Mouse (Mus musculus) heart, postnatal 0 days (tissue): ENCODE results near the gene Gm11011. TPM values are rescaled to one million over a fixed set of nuclear protein-coding genes. Genes with fewer than 3 reads are reported as not detected.

Source experiments
- ATAC-seq: fragments of 200-750 bp; cut with Nextera tagmentation; 2 replicates; pipeline ENCODE4 v1.8.0; 2017; ENCODE audit warnings: low read depth, moderate number of reproducible peaks, moderate library complexity; ENCODE audit not compliant: insufficient read depth
- DNase-seq: peaks from one replicate; pipeline ENCODE4 v3.0.0-alpha.2; 2016; ENCODE audit warnings: low spot score
- H3K27ac ChIP-seq: fragments of 300-500 bp; sonication (generic); 2 replicates; pipeline ENCODE4 v1.5.1; 2014; ENCODE audit warnings: low read depth, mild to moderate bottlenecking
- H3K27me3 ChIP-seq: fragments of 300-500 bp; sonication (generic); 2 replicates; pipeline ENCODE4 v1.6.1; 2014; ENCODE audit warnings: low read length, mixed read lengths; ENCODE audit not compliant: control insufficient read depth, insufficient read depth
- H3K36me3 ChIP-seq: fragments of 300-500 bp; sonication (generic); replicated peaks from 2 replicates; pipeline ENCODE4 v1.6.1; 2014; ENCODE audit warnings: low read length, mixed read lengths; ENCODE audit not compliant: control insufficient read depth, insufficient read depth
- H3K4me1 ChIP-seq: fragments of 300-500 bp; sonication (generic); 2 replicates; pipeline ENCODE4 v1.6.1; 2014; ENCODE audit warnings: antibody characterized with exemption; ENCODE audit not compliant: control insufficient read depth, insufficient read depth
- H3K4me2 ChIP-seq: fragments of 300-500 bp; sonication (generic); 2 replicates; pipeline ENCODE4 v1.6.1; 2014; ENCODE audit warnings: low read depth, mild to moderate bottlenecking, low read length, moderate library complexity
- H3K4me3 ChIP-seq: fragments of 300-500 bp; sonication (generic); 2 replicates; pipeline ENCODE4 v1.5.1; 2014; ENCODE audit warnings: low read depth, low read length
- H3K9ac ChIP-seq: fragments of 300-500 bp; sonication (generic); replicated peaks from 2 replicates; pipeline ENCODE4 v1.6.1; 2014; ENCODE audit warnings: low read depth, low read length, mixed read lengths
- H3K9me3 ChIP-seq: fragments of 300-500 bp; sonication (generic); replicated peaks from 2 replicates; pipeline ENCODE4 v1.6.1; 2016; ENCODE audit warnings: low read length; ENCODE audit not compliant: control insufficient read depth
- CTCF ChIP-seq: IDR thresholded peaks from 2 replicates; pipeline ENCODE4 v1.5.1; 2016; ENCODE audit warnings: antibody characterized with exemption, control low read depth, low read depth
- EP300 ChIP-seq: IDR thresholded peaks from 2 replicates; pipeline ENCODE4 v1.6.1; 2016; ENCODE audit warnings: antibody characterized with exemption, low read depth
- WGBS: fragments of 180-500 bp; shearing (Covaris S2); extraction: QIAGEN DNeasy Blood & Tissue Kit; methylation state at CpG from one replicate; pipeline ENCODE4 v1.1.7; 2014; 5-methylcytosine and 5-hydroxymethylcytosine counted together
- polyA plus RNA-seq: library from polyadenylated mRNA; unstranded; fragments of >200 nt; fragmentation: Nextera tagmentation; extraction: Ambion mirVana; gene quantifications from 2 replicates; pipeline ENCODE4 v1.2.1, GENCODE M21; 2015
- total RNA-seq: library from RNA; depleted of rRNA; stranded (reverse); fragments of >200 nt; gene quantifications from 2 replicates; pipeline ENCODE4 v1.2.3, GENCODE M21; 2014; ENCODE audit warnings: low replicate concordance

Gm11011 gene
- total and polyA plus RNA-seq, 2 experiments from 2014 or later: not detected

DNA sequence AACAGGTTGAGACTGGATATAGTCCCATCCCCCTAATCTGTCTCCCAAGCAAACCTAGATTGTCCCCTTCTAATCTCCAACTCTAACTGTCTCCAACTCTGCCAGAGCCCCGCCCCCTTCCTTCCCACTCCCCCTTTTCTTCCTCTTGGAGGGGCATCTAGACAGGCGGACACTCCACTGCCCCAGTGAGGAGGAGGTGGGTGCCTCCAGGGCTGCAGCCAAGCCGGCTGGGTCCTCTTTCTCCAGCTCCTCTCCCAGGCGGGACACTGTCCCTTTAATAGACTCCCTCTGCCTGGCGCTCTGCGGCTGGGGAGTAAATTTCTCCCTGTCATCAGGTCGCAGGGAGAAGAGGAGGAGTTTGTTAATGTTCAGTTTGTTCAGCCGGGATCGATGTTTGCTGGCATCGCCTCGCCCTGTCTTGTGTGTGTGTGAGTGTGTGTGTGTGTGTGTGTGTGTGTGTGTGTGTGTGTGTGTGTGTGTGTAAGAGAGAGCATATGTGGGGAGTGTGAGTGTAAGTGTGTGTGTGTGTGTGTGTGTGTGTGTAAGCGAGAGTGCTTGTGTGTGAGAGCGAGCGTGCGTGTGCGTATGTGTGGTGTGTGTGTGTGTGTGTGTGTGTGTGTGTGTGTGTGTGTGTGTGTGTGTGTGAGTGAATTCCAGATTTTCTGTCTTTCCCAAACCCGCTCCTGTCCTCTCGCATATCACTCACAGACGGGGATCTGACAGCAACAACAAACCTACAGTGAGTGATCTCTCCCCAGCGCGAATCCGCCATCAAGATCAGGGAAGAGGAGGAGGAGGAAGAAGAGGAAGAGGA lies 45.0 kb upstream of the Gm11011 start, which contains the start of gene Tshz2:
Tshz2 (plus strand) TSS at position 676 of the 814 bp plus-strand sequence.
- Histone ChIP-seq H3K9me3 (no peaks in the 10 kb centered on the region), H3K4me3 (peak within 1 kb of the TSS; percentile 69), H3K36me3 (no peaks in the 10 kb centered on the region), H3K27ac (peak within 1 kb of the TSS; percentile 70), H3K4me2 (peak within 1 kb of the TSS; percentile 90), H3K27me3 (0 out of 2 replicates have a peak, but pooled peaks cover 3% of the 10 kb centered on the region), H3K9ac (peak within 1 kb of the TSS; percentile 74), H3K4me1 (no peaks in the 10 kb centered on the region)
- TF ChIP-seq EP300 (no peak), CTCF (no peak)
- under 1% methylated on average over 22 of the region's 22 CpGs for WGBS
- peak; percentile 76 for ATAC-seq
- peak; percentile 76 for DNase-seq

DNA sequence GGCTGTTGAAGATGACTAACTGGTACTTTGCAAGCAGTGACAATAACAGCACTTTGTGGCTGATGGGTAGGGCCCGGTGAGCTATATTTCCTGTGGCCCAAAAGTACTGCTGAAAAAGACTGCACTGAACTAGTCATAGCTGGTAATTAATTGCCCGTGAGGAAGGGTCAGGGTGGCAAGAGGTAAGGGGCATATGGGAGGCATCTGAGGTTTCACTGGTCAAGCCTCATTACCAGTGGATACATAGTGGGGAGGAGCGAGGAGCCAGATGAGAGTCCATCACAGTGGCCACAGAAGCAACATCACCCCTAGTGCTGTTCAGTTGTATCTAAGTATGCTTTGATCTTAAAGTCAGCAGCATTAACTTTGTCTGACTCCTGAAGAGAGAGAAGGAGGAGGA lies 42.5 kb upstream of the Gm11011 start:
- Histone ChIP-seq H3K4me2 (no peak overlapping the region), H3K9me3 (no peaks in the 10 kb centered on the region), H3K4me3 (no peak overlapping the region), H3K9ac (no peak overlapping the region), H3K4me1 (no peaks in the 10 kb centered on the region), H3K27me3 (0 out of 2 replicates have a peak, but pooled peaks cover 3% of the 10 kb centered on the region), H3K36me3 (no peaks in the 10 kb centered on the region), H3K27ac (no peak overlapping the region)
- WGBS: 92% methylated on average over 3 of the region's 3 CpGs
- ATAC-seq (no peak), DNase-seq (no peak)
- TF ChIP-seq CTCF (no peak), EP300 (no peak)

DNA sequence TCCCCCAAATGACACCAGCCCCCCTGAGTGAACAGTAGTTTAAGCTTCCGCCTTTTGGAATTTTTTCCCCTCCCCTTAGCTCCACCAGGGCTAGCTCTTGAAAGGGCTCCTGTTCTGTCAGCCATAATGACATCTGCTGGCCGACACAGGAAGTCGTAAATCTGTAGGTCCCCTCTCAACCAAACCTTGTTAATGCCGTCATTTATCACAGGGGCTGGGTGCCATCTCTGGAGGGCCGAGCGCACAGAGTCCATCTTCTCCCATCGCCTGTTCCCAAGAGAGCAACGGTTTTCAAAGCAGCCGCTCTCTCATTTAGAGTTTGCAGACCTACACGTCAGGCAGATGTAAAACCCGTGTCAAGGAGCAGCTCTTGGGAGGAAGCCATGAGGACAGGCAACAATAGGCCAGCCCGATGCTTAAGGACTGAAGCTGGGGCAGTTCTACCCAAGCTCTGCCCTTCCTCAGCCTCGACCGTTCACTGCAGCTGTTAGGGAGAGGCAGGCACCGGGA lies 33.7 kb upstream of the Gm11011 start:
- no peak overlapping the region for H3K27ac ChIP-seq
- no peak for ATAC-seq
- peak overlapping the region; percentile 45 for H3K4me2 ChIP-seq
- H3K4me3 ChIP-seq: no peak overlapping the region
- WGBS: 36% methylated on average over 15 of the region's 15 CpGs
- H3K9me3 ChIP-seq: no peaks in the 10 kb centered on the region
- H3K27me3 ChIP-seq: no peaks in the 10 kb centered on the region
- no peak overlapping the region for H3K9ac ChIP-seq
- DNase-seq: peak; percentile 44
- H3K36me3 ChIP-seq: no peaks in the 10 kb centered on the region
- peaks cover 10% of the 10 kb centered on the region; the same call in 1 of the 2 replicates for H3K4me1 ChIP-seq
- TF ChIP-seq EP300: no peak
- peak; percentile 43 for TF ChIP-seq CTCF

DNA sequence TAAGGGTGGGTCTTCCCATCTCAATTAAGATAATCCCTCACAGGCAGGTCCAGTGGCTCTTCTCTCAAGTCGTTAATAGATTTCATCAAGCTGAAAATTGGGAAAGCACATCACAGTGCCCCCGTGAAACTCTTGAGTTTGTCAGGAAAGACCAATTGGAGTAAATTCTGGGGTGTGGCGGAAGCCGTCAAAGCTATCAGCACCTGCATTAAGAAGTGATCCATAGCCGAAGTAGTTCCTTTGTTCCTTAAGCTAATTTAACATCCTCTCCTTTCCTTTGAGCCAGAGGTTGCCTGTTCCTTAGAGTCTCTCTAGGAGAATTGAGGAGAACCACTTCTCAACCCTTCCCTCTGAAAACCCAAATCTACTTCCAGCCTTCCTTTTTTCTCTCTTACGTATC lies 28.5 kb upstream of the Gm11011 start:
- no peak for DNase-seq
- no peak for TF ChIP-seq EP300
- TF ChIP-seq CTCF: no peak
- no peaks in the 10 kb centered on the region for H3K36me3 ChIP-seq
- no peaks in the 10 kb centered on the region for H3K9me3 ChIP-seq
- H3K4me1 ChIP-seq: peaks cover 3% of the 10 kb centered on the region
- no peak overlapping the region for H3K4me2 ChIP-seq
- H3K27ac ChIP-seq: no peak overlapping the region
- no peak overlapping the region for H3K4me3 ChIP-seq
- WGBS: 77% methylated on average over 6 of the region's 6 CpGs
- no peak for ATAC-seq
- H3K9ac ChIP-seq: no peak overlapping the region
- H3K27me3 ChIP-seq: no peaks in the 10 kb centered on the region

DNA sequence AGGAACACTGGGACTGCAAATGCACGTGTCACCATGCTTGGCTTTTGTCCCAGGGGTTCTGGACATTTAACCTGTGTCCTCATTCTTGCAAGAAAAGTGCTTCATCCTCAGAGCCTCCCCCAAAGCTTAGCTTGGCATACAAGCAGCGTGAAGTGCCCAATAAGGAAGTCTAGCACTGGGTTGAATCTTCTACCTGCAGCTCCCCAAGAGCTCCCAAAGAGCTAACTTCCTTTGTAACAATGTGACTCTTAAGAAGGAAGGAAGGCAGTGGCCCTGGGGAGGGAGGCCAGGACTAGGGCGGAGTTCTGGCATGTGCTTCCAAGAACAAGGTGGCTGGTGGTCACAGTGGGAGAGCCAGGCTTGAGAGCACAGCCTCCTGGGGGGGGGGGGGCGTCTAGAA lies 27.1 kb upstream of the Gm11011 start:
- WGBS: 30% methylated on average over 4 of the region's 4 CpGs
- TF ChIP-seq EP300 (no peak), CTCF (no peak)
- Histone ChIP-seq H3K9ac (no peak overlapping the region), H3K4me1 (no peaks in the 10 kb centered on the region; the same call in 1 of the 2 replicates), H3K27me3 (no peaks in the 10 kb centered on the region), H3K4me2 (no peak overlapping the region), H3K4me3 (no peak overlapping the region), H3K9me3 (no peaks in the 10 kb centered on the region), H3K27ac (no peak overlapping the region), H3K36me3 (no peaks in the 10 kb centered on the region)
- ATAC-seq (no peak), DNase-seq (no peak)
